Mouse (Mus musculus) bone marrow, adult 2 months (tissue): ENCODE measurements at regions not wholly inside any gene's neighbourhood (a gene's known extent, or its start where the extent isn't known, plus 50 kb on each side); places are given as distances from the start of the nearest gene placed in this dataset.

ENCODE experiments used
- CTCF ChIP-seq: fragments of 200-500 bp; IDR thresholded peaks from 2 replicates; pipeline ENCODE4 v1.5.1; 2011; ENCODE audit warnings: low read length, control low read depth; ENCODE audit not compliant: control insufficient read depth, insufficient read depth
- POLR2A ChIP-seq: fragments of 200-500 bp; IDR thresholded peaks from 2 replicates; pipeline ENCODE4 v1.6.1; 2011; ENCODE audit warnings: low read depth, mild to moderate bottlenecking, control low read depth, low read length, borderline replicate concordance; ENCODE audit not compliant: control insufficient read depth

DNA sequence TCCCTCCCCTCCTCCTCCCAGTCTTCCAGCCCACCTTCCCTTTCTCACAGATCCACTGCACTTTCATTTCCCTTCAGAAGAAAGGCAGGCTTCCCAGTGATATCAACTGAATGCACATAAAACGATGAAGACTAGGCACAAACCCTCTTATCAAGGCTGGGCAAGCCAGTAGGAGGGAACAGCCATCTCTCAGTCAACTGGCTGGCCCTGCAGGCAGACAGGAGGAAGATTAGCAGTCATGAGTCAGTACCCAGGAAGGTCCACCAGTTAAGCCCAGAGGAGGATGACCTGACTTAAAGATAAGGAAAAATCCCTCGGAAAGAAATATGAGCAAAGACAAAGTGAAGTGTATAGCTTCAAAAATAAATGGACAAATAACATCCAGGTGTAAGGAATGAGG, 337.4 kb upstream of the Ube2e3 start:
- TF ChIP-seq CTCF (no peak), POLR2A (no peak)
